Mouse (Mus musculus) embryonic fibroblast, embryonic 13.5 days (primary cell): ENCODE results near the gene Tmem143.

Source experiments
- CTCF ChIP-seq: IDR thresholded peaks from 2 replicates; pipeline ENCODE4 v1.5.1; 2011; ENCODE audit warnings: mild to moderate bottlenecking, control low read depth, low read length, moderate library complexity, borderline replicate concordance; ENCODE audit not compliant: insufficient read depth
- POLR2A ChIP-seq: IDR thresholded peaks from 2 replicates; pipeline ENCODE4 v1.6.1; 2011; ENCODE audit warnings: low read depth, mild to moderate bottlenecking, control low read depth, low read length, moderate library complexity

DNA sequence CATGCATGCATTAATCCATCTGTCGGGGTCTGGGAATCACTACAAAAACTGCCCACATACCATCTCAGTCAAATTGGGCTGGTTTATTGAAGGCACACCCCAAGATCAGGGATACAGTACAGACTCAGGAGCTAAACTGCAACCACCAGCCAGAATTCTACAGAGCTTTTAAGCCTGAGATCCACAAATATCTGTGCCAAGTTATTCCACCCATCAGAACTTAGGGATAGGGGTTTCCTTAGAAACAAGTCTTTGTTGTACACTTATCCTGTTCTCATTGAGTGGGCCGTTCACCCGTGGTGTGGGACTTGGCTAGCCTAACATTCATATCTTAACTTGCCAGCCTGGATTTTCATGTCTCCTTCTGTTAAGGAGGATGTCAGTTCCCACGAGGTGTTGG, 52.3 kb downstream of the Tmem143 start:
- no peak for TF ChIP-seq CTCF
- TF ChIP-seq POLR2A = no peak
